Mouse (Mus musculus) stomach, postnatal 0 days (tissue): ENCODE results near the gene Opn4. TPM values are rescaled to one million over a fixed set of nuclear protein-coding genes. Genes with fewer than 3 reads are reported as not detected.

Source experiments
- ATAC-seq: fragments of 200-750 bp; cut with Nextera tagmentation; 2 replicates; pipeline ENCODE4 v1.8.0; 2017; ENCODE audit not compliant: low FRiP score, low TSS enrichment
- DNase-seq: peaks from one replicate; pipeline ENCODE4 v3.0.0-alpha.2; 2016; ENCODE audit warnings: low spot score
- H3K27ac ChIP-seq: fragments of 300-500 bp; sonication (generic); replicated peaks from 2 replicates; pipeline ENCODE4 v1.5.1; 2014; ENCODE audit warnings: mild to moderate bottlenecking, control low read depth
- H3K27me3 ChIP-seq: fragments of 300-500 bp; sonication (generic); 2 replicates; pipeline ENCODE4 v1.6.1; 2014; ENCODE audit warnings: low read length; ENCODE audit not compliant: control insufficient read depth, insufficient read depth
- H3K36me3 ChIP-seq: fragments of 300-500 bp; sonication (generic); 2 replicates; pipeline ENCODE4 v1.6.1; 2014; ENCODE audit warnings: low read length, mixed read lengths; ENCODE audit not compliant: control insufficient read depth, insufficient read depth
- H3K4me1 ChIP-seq: fragments of 300-500 bp; sonication (generic); replicated peaks from 2 replicates; pipeline ENCODE4 v1.6.1; 2014; ENCODE audit warnings: antibody characterized with exemption; ENCODE audit not compliant: control insufficient read depth, insufficient read depth
- H3K4me2 ChIP-seq: fragments of 300-500 bp; sonication (generic); replicated peaks from 2 replicates; pipeline ENCODE4 v1.6.1; 2014; ENCODE audit warnings: low read depth, mild to moderate bottlenecking, control low read depth, moderate library complexity
- H3K4me3 ChIP-seq: fragments of 300-500 bp; sonication (generic); 2 replicates; pipeline ENCODE4 v1.5.1; 2014; ENCODE audit warnings: low read depth, low read length, control low read depth
- H3K9ac ChIP-seq: fragments of 300-500 bp; sonication (generic); 2 replicates; pipeline ENCODE4 v1.6.1; 2014; ENCODE audit warnings: mild to moderate bottlenecking, low read length, control low read depth, mixed read lengths
- H3K9me3 ChIP-seq: fragments of 300-500 bp; sonication (generic); 2 replicates; pipeline ENCODE4 v1.6.1; 2016; ENCODE audit warnings: low read length; ENCODE audit not compliant: control insufficient read depth
- CTCF ChIP-seq: IDR thresholded peaks from 2 replicates; pipeline ENCODE4 v1.5.1; 2016; ENCODE audit warnings: antibody characterized with exemption, low read depth, mild to moderate bottlenecking, moderate library complexity
- EP300 ChIP-seq: optimal IDR thresholded peaks from 2 replicates; pipeline ENCODE3; 2016; ENCODE audit warnings: antibody characterized with exemption
- WGBS: fragments of 180-500 bp; shearing (Covaris S2); extraction: QIAGEN DNeasy Blood & Tissue Kit; methylation state at CpG from one replicate; pipeline ENCODE4 v1.1.7; 2014; 5-methylcytosine and 5-hydroxymethylcytosine counted together
- polyA plus RNA-seq: library from polyadenylated mRNA; unstranded; fragments of >200 nt; fragmentation: Nextera tagmentation; extraction: Ambion mirVana; gene quantifications from 2 replicates; pipeline ENCODE4 v1.2.1, GENCODE M21; 2015

Gene Opn4
- polyA plus RNA-seq, 1 experiment from 2014 or later: not detected

- no peak overlapping the region for H3K4me3 ChIP-seq
- no peak overlapping the region for H3K27ac ChIP-seq
- no peaks in the 10 kb centered on the region for H3K27me3 ChIP-seq
- no peaks in the 10 kb centered on the region for H3K9me3 ChIP-seq
- H3K4me1 ChIP-seq: no peaks in the 10 kb centered on the region
- ATAC-seq: no peak
- DNase-seq: no peak
- TF ChIP-seq EP300 (no peak), CTCF (no peak)
- WGBS: 64% methylated on average over 3 of the region's 3 CpGs
- H3K4me2 ChIP-seq: no peak overlapping the region
- no peaks in the 10 kb centered on the region for H3K36me3 ChIP-seq
- no peak overlapping the region for H3K9ac ChIP-seq
Observed at GRCm38 (mm10) chr14:34582740-34583427, 17.1 kb downstream of the Opn4 start.

GRCm38 (mm10) chr14:34576858-34577257, 23.1 kb downstream of the Opn4 start:
- H3K4me2 ChIP-seq: no peak overlapping the region
- WGBS: 89% methylated on average over 4 of the region's 4 CpGs
- H3K36me3 ChIP-seq: no peaks in the 10 kb centered on the region
- H3K9ac ChIP-seq: no peak overlapping the region
- TF ChIP-seq CTCF (no peak), EP300 (no peak)
- H3K4me3 ChIP-seq: no peak overlapping the region
- H3K4me1 ChIP-seq: no peaks in the 10 kb centered on the region
- no peaks in the 10 kb centered on the region for H3K27me3 ChIP-seq
- H3K9me3 ChIP-seq: no peaks in the 10 kb centered on the region
- DNase-seq: no peak
- H3K27ac ChIP-seq: no peak overlapping the region
- no peak for ATAC-seq

- Histone ChIP-seq H3K36me3 (no peaks in the 10 kb centered on the region), H3K4me3 (no peak overlapping the region), H3K4me1 (no peaks in the 10 kb centered on the region), H3K27me3 (no peaks in the 10 kb centered on the region), H3K27ac (no peak overlapping the region), H3K9me3 (no peaks in the 10 kb centered on the region), H3K9ac (no peak overlapping the region), H3K4me2 (no peak overlapping the region)
- WGBS: 65% methylated on average over 2 of the region's 2 CpGs
- DNase-seq (peak; percentile 28), ATAC-seq (no peak)
- TF ChIP-seq CTCF: peak; percentile 57
- TF ChIP-seq EP300: no peak
Observed at GRCm38 (mm10) chr14:34574068-34574467, 25.9 kb downstream of the Opn4 start.

GRCm38 (mm10) chr14:34573348-34573913, 26.5 kb downstream of the Opn4 start:
- no peak for DNase-seq
- no peaks in the 10 kb centered on the region for H3K4me1 ChIP-seq
- ATAC-seq: peak; percentile 3; the same call in 1 of the 2 replicates
- no peak for TF ChIP-seq EP300
- WGBS: 65% methylated on average over 9 of the region's 9 CpGs
- H3K27me3 ChIP-seq: no peaks in the 10 kb centered on the region
- no peaks in the 10 kb centered on the region for H3K9me3 ChIP-seq
- H3K4me3 ChIP-seq: no peak overlapping the region
- H3K9ac ChIP-seq: no peak overlapping the region; the same call in 1 of the 2 replicates
- H3K4me2 ChIP-seq: no peak overlapping the region
- no peak overlapping the region for H3K27ac ChIP-seq
- no peaks in the 10 kb centered on the region for H3K36me3 ChIP-seq

GRCm38 (mm10) chr14:34571610-34572387, 28.1 kb downstream of the Opn4 start:
- no peaks in the 10 kb centered on the region for H3K36me3 ChIP-seq
- H3K4me2 ChIP-seq: no peak overlapping the region
- no peak for TF ChIP-seq EP300
- TF ChIP-seq CTCF: no peak
- WGBS: 90% methylated on average over 17 of the region's 17 CpGs
- no peak for DNase-seq
- H3K9me3 ChIP-seq: no peaks in the 10 kb centered on the region
- no peaks in the 10 kb centered on the region for H3K4me1 ChIP-seq
- no peak overlapping the region for H3K9ac ChIP-seq
- ATAC-seq: no peak
- H3K27me3 ChIP-seq: no peaks in the 10 kb centered on the region
- no peak overlapping the region for H3K4me3 ChIP-seq
- no peak overlapping the region for H3K27ac ChIP-seq

- Histone ChIP-seq H3K4me2 (no peak overlapping the region), H3K27me3 (no peaks in the 10 kb centered on the region), H3K27ac (no peak overlapping the region), H3K4me1 (0 out of 2 replicates have a peak, but pooled peaks cover 3% of the 10 kb centered on the region), H3K4me3 (no peak overlapping the region), H3K9me3 (no peaks in the 10 kb centered on the region), H3K36me3 (no peaks in the 10 kb centered on the region), H3K9ac (no peak overlapping the region)
- ATAC-seq (no peak), DNase-seq (no peak)
- TF ChIP-seq CTCF: no peak
- TF ChIP-seq EP300: no peak
- 77% methylated on average over 4 of the region's 4 CpGs for WGBS
Observed at GRCm38 (mm10) chr14:34570903-34571302, 29.0 kb downstream of the Opn4 start.
